Mouse (Mus musculus): ENCODE results near the gene Rab1a.

DNA sequence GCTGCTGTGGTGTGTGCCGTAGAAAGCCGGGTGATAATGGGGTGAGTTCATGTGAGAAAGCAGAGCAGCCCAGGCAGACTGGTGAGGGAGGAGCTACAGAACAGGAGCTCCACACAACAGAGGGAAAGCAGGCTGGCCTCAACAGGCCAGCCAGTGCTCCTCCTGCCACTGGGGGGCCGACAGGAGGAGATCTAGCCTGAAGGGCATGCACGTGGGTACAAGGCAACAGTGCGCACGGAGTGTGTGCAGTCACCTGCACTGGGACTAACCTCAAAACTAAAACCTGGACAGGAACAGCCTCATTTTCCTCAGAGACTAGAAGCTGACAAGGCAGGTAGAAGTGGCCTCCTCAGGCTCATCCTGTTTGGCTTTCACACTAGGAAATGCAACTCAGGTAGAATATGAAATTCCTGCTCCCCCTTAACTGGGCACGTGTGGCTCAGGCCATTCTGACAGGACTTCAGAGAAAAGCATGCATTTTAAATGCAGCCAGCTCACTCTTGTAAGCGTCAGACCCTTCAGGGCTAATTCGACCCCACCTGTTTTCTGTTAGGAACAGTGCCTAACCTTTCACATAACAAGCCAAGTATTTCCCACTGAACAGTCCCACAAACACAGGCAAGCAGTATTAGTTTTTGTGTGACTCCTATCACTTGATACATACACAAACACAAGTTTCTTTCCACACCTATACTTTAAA lies 42.1 kb downstream of the Rab1a start:
- no peak for TF ChIP-seq MAX (IDR thresholded peaks at IDR 0.05)
- TF ChIP-seq CTCF (IDR thresholded peaks at IDR 0.05; ENCODE audit: control insufficient read depth, insufficient read depth, insufficient read length): no peak
